Mouse (Mus musculus): ENCODE measurements around the gene Mroh9. TPM values are rescaled to one million over a fixed set of nuclear protein-coding genes. Genes with fewer than 3 reads are reported as not detected.

Mroh9 gene
- polyA plus RNA-seq, 1 experiment = not detected

GRCm38 (mm10) chr1:162986777-162987176, 98.7 kb downstream of the Mroh9 start:
- no peak overlapping the region for H3K4me3 ChIP-seq (ENCODE audit: insufficient read depth, low read length)
- H3K27ac ChIP-seq (ENCODE audit: insufficient read depth, low read length) = no peak overlapping the region
- TF ChIP-seq POLR2A (IDR thresholded peaks at IDR 0.05; ENCODE audit: extremely low read depth, insufficient read depth, low read length) (no peak), CTCF (IDR thresholded peaks at IDR 0.05; ENCODE audit: extremely low read depth, insufficient read depth, low read length) (no peak)
- H3K4me1 ChIP-seq (ENCODE audit: control insufficient read depth, insufficient read depth, low read length) = no peaks in the 10 kb centered on the region

DNA sequence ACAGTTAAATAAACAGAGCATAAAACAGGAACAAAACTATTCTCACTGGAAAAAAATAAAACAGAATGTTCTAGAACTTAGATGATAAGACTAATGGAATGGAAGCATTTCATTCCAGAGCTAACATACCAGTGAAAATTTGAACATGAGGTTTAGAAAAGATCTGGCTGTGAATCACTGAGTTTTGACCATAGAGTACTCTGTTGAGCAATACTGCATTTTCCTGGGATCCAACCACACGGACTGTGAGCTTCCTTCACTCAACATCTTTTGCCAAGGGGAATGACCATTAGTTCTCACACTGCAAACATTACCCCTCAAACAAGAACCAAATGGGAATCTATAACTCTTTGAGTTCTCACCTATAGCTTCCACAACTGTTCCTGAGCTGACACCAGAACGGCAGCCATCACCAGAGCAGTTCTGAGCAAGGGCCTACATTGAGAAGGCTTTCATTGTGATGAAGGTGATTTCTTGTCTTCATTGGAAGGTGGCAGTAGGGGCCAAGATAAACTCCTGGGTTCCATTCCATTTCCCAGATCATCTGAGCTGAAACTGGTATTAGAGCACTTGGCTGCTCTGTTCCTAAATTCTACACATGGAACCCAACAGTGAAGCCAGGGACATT, 99.2 kb downstream of the Mroh9 start:
- Histone ChIP-seq H3K27ac (ENCODE audit: insufficient read depth, low read length) (no peak overlapping the region), H3K4me3 (ENCODE audit: insufficient read depth, low read length) (no peak overlapping the region), H3K4me1 (ENCODE audit: control insufficient read depth, insufficient read depth, low read length) (no peaks in the 10 kb centered on the region)
- no peak for TF ChIP-seq CTCF (IDR thresholded peaks at IDR 0.05; ENCODE audit: extremely low read depth, insufficient read depth, low read length)
- no peak for TF ChIP-seq POLR2A (IDR thresholded peaks at IDR 0.05; ENCODE audit: extremely low read depth, insufficient read depth, low read length)

DNA sequence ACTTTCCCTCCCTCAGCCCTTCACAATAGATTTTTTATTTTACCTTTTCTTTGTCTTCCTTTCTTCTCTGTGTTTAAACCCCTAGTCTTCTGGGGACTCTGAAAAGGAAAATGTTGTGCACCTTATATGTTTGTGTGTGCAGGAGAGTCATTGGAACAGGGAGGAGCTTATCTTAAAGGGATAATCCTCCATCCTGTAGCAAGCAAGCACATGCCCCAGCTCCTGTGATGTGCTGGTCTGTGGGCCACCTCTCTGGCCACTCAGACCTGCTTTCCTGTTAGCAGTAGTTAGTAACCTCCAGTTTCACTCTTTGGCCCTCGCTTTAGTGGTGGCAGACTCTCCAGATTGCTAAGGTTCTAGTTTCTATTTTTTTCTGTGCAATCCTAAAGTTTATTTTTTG, 101.0 kb downstream of the Mroh9 start, which contains the start of gene Fmo3:
TSS of gene Fmo3 (minus strand) at position 101 of the 400 bp plus-strand sequence.
- H3K27ac ChIP-seq (ENCODE audit: insufficient read depth, low read length) = no peak within 1 kb of the TSS
- no peak for TF ChIP-seq CTCF (IDR thresholded peaks at IDR 0.05; ENCODE audit: extremely low read depth, insufficient read depth, low read length)

More for the DNA sequence above, 101.0 kb downstream of the Mroh9 start, which contains the start of gene Fmo3:
- Histone ChIP-seq H3K4me1 (ENCODE audit: control insufficient read depth, insufficient read depth, low read length) (no peaks in the 10 kb centered on the region), H3K4me3 (ENCODE audit: insufficient read depth, low read length) (no peak within 1 kb of the TSS)

Other genes starting within 250 kb of the Mroh9 start
- 21.4 and 25.3 TPM in 2 replicates for gene Fmo1, start 219.1 kb downstream of the Mroh9 start, polyA plus RNA-seq (2012; rRNA removed)
- gene Fmo2, start 186.9 kb downstream of the Mroh9 start, polyA plus RNA-seq (2012; rRNA removed) = 2.0 and 3.2 TPM in 2 replicates
- not detected in 2 replicates for gene Fmo6, start 148.2 kb downstream of the Mroh9 start, polyA plus RNA-seq (2012; rRNA removed)
- gene Fmo3, start 101.1 kb downstream of the Mroh9 start, polyA plus RNA-seq (2012; rRNA removed) = not detected in 2 replicates
- gene Prrx1, start 228.0 kb upstream of the Mroh9 start, polyA plus RNA-seq (2012; rRNA removed) = 4.4 and 4.6 TPM in 2 replicates

All from cortical plate, adult 2 months (tissue).